Mouse (Mus musculus): ENCODE measurements at regions not wholly inside any gene's neighbourhood (a gene's known extent, or its start where the extent isn't known, plus 50 kb on each side); places are given as distances from the start of the nearest gene placed in this dataset.

DNA sequence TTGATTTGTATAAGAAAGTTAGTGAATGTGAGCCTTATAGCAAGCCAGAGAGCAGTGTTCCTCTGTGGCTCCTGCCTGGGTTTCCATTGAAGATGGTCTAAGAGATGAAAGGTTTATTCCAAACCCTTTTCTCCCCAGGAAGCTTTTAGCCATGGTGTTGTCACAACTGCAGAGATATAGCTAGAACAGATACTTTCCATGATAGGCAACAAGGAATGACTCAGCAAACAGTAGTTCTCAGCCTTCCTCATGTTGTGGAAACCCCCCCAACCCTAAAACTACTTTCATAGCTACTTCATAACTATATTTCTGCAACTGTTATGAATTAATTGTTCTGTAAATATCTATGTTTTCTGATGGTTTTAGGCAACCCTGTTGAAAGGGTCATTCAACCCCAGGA, 53.5 kb upstream of the Ercc6l2 start:
- Histone ChIP-seq H3K79me2 (ENCODE audit: control insufficient read depth, insufficient read depth) (no peaks in the 10 kb centered on the region), H3K27me3 (ENCODE audit: control insufficient read depth, insufficient read depth, insufficient read length) (no peaks in the 10 kb centered on the region), H3K36me3 (ENCODE audit: control insufficient read depth, insufficient read depth) (no peaks in the 10 kb centered on the region), H3ac (ENCODE audit: control insufficient read depth, insufficient read length) (no peak overlapping the region), H3K4me3 (no peak overlapping the region), H3K4me2 (ENCODE audit: low read depth) (no peak overlapping the region)
- TF ChIP-seq REST (IDR thresholded peaks at IDR 0.05; ENCODE audit: insufficient read depth, insufficient read length) (no peak), POLR2AphosphoS2 (IDR thresholded peaks at IDR 0.05; ENCODE audit: insufficient read length, low read depth) (no peak), SRF (IDR thresholded peaks at IDR 0.05; ENCODE audit: control insufficient read depth, insufficient read length, low read depth) (no peak), TCF3 (IDR thresholded peaks at IDR 0.05; ENCODE audit: insufficient read length, low read depth) (no peak), POLR2A (IDR thresholded peaks at IDR 0.05; ENCODE audit: insufficient read length, low read depth) (no peak), MYOG (IDR thresholded peaks at IDR 0.05; ENCODE audit: control insufficient read depth in 1 of 3, insufficient read depth in 1 of 3, insufficient read length in 2 of 3, low read depth in 2 of 3) (no peak), MYOD1 (IDR thresholded peaks at IDR 0.05; ENCODE audit: control insufficient read depth in 1 of 3, insufficient read length in 2 of 3, low read depth in 2 of 3) (no peak), MAX (IDR thresholded peaks at IDR 0.05; ENCODE audit: low read depth) (no peak), TCF12 (IDR thresholded peaks at IDR 0.05; ENCODE audit: insufficient read depth, poor library complexity, severe bottlenecking) (no peak), CEBPB (IDR thresholded peaks at IDR 0.05; ENCODE audit: insufficient read depth, poor library complexity, severe bottlenecking) (no peak), E2F4 (IDR thresholded peaks at IDR 0.05; ENCODE audit: insufficient read depth) (no peak), USF1 (IDR thresholded peaks at IDR 0.05; ENCODE audit: low read depth) (no peak)
